Mouse (Mus musculus): Measurements from ENCODE around the gene Gm19426. TPM values are rescaled to one million over a fixed set of nuclear protein-coding genes. Genes with fewer than 3 reads are reported as not detected.

Gene Gm19426
- polyA plus RNA-seq, 1 experiment from 2014 or later: 6.1 TPM

GRCm38 (mm10) chr2:84716423-84717355 is 26.8 kb downstream of the Gm19426 start:
- H3K4me3 ChIP-seq: peak overlapping the region; percentile 96
- H3K9me3 ChIP-seq (replicated peaks): no peaks in the 10 kb centered on the region
- peaks cover 5% of the 10 kb centered on the region; the same call in 1 of the 2 replicates for H3K36me3 ChIP-seq (ENCODE audit: poor library complexity, severe bottlenecking)
- peaks cover 26% of the 10 kb centered on the region for H3K4me1 ChIP-seq
- peak overlapping the region; percentile 96; the same call in 1 of the 2 replicates for H3K27ac ChIP-seq
- no peak for ATAC-seq
- H3K27me3 ChIP-seq: no peaks in the 10 kb centered on the region
- peak overlapping the region; percentile 82 for H3K4me2 ChIP-seq
- peak overlapping the region; percentile 78 for H3K9ac ChIP-seq
- WGBS: 38% methylated on average over 9 of the region's 9 CpGs

GRCm38 (mm10) chr2:84715562-84716361 is 27.7 kb downstream of the Gm19426 start:
- peak overlapping the region; percentile 96 for H3K4me3 ChIP-seq
- peak overlapping the region; percentile 97 for H3K9ac ChIP-seq
- H3K27me3 ChIP-seq: no peaks in the 10 kb centered on the region
- peaks cover 26% of the 10 kb centered on the region for H3K4me1 ChIP-seq
- H3K4me2 ChIP-seq: peak overlapping the region; percentile 82
- H3K9me3 ChIP-seq (replicated peaks): no peaks in the 10 kb centered on the region
- under 1% methylated on average over 33 of the region's 33 CpGs for WGBS
- peak; percentile 95 for ATAC-seq
- H3K36me3 ChIP-seq (ENCODE audit: poor library complexity, severe bottlenecking): peaks cover 3% of the 10 kb centered on the region
- peak overlapping the region; percentile 96 for H3K27ac ChIP-seq

GRCm38 (mm10) chr2:84714811-84715561 is 28.5 kb downstream of the Gm19426 start, which contains the start of gene Zdhhc5:
Gene Zdhhc5, minus strand, starts transcription at chr2:84715180.
- Histone ChIP-seq H3K36me3 (ENCODE audit: poor library complexity, severe bottlenecking) (peaks cover 11% of the 10 kb centered on the region), H3K4me3 (peak within 1 kb of the TSS; percentile 96), H3K9me3 (replicated peaks) (no peaks in the 10 kb centered on the region), H3K4me2 (peak within 1 kb of the TSS; percentile 82), H3K27ac (peak within 1 kb of the TSS; percentile 96), H3K4me1 (peaks cover 29% of the 10 kb centered on the region), H3K27me3 (no peaks in the 10 kb centered on the region), H3K9ac (peak within 1 kb of the TSS; percentile 97)
- ATAC-seq: peak; percentile 97
- under 1% methylated on average over 88 of the region's 107 CpGs for WGBS

GRCm38 (mm10) chr2:84714422-84714810 is 29.0 kb downstream of the Gm19426 start:
- H3K4me3 ChIP-seq: peak overlapping the region; percentile 96
- H3K27me3 ChIP-seq: no peaks in the 10 kb centered on the region
- H3K27ac ChIP-seq: peak overlapping the region; percentile 96
- H3K36me3 ChIP-seq (ENCODE audit: poor library complexity, severe bottlenecking): peaks cover 15% of the 10 kb centered on the region
- H3K9me3 ChIP-seq (replicated peaks): no peaks in the 10 kb centered on the region
- peaks cover 32% of the 10 kb centered on the region for H3K4me1 ChIP-seq
- ATAC-seq: no peak; the same call in 1 of the 2 replicates
- H3K9ac ChIP-seq: peak overlapping the region; percentile 97
- WGBS: 0% methylated on average over 12 of the region's 26 CpGs
- peak overlapping the region; percentile 80 for H3K4me2 ChIP-seq

GRCm38 (mm10) chr2:84711898-84712297 is 31.6 kb downstream of the Gm19426 start:
- Histone ChIP-seq H3K27me3 (no peaks in the 10 kb centered on the region), H3K9me3 (replicated peaks) (no peaks in the 10 kb centered on the region), H3K4me3 (no peak overlapping the region), H3K9ac (no peak overlapping the region), H3K4me1 (peaks cover 57% of the 10 kb centered on the region), H3K27ac (no peak overlapping the region), H3K4me2 (no peak overlapping the region), H3K36me3 (ENCODE audit: poor library complexity, severe bottlenecking) (peaks cover 37% of the 10 kb centered on the region)
- ATAC-seq: no peak
- WGBS: 85% methylated on average over 2 of the region's 2 CpGs

GRCm38 (mm10) chr2:84707523-84707922 is 35.9 kb downstream of the Gm19426 start:
- Histone ChIP-seq H3K4me3 (no peak overlapping the region), H3K27ac (no peak overlapping the region), H3K27me3 (no peaks in the 10 kb centered on the region), H3K9me3 (replicated peaks) (no peaks in the 10 kb centered on the region), H3K4me2 (0 out of 2 replicates have a peak overlapping the region, but pooled peaks have one; percentile 5), H3K36me3 (ENCODE audit: poor library complexity, severe bottlenecking) (peaks cover 56% of the 10 kb centered on the region), H3K9ac (no peak overlapping the region), H3K4me1 (peaks cover 38% of the 10 kb centered on the region)
- 23% methylated on average over 1 of the region's 1 CpGs for WGBS
- no peak for ATAC-seq

- ATAC-seq: no peak
- Histone ChIP-seq H3K4me3 (no peak overlapping the region), H3K4me1 (peaks cover 32% of the 10 kb centered on the region), H3K36me3 (ENCODE audit: poor library complexity, severe bottlenecking) (peaks cover 59% of the 10 kb centered on the region), H3K4me2 (no peak overlapping the region), H3K9ac (no peak overlapping the region), H3K27me3 (no peaks in the 10 kb centered on the region), H3K27ac (no peak overlapping the region), H3K9me3 (replicated peaks) (no peaks in the 10 kb centered on the region)
- WGBS: 97% methylated on average over 1 of the region's 1 CpGs
These were observed 38.2 kb downstream of the Gm19426 start for GRCm38 (mm10) chr2:84705295-84705694.

GRCm38 (mm10) chr2:84704329-84704728 is 39.1 kb downstream of the Gm19426 start:
- Histone ChIP-seq H3K36me3 (ENCODE audit: poor library complexity, severe bottlenecking) (peaks cover 53% of the 10 kb centered on the region), H3K9me3 (replicated peaks) (no peaks in the 10 kb centered on the region), H3K4me1 (peaks cover 25% of the 10 kb centered on the region), H3K27me3 (no peaks in the 10 kb centered on the region), H3K4me2 (no peak overlapping the region), H3K9ac (0 out of 2 replicates have a peak overlapping the region, but pooled peaks have one; percentile 12), H3K4me3 (no peak overlapping the region), H3K27ac (no peak overlapping the region)
- ATAC-seq: no peak
- WGBS: 68% methylated on average over 5 of the region's 5 CpGs

GRCm38 (mm10) chr2:84703497-84703896 is 40.0 kb downstream of the Gm19426 start:
- 89% methylated on average over 1 of the region's 1 CpGs for WGBS
- ATAC-seq: no peak
- no peak overlapping the region for H3K9ac ChIP-seq
- peaks cover 17% of the 10 kb centered on the region for H3K4me1 ChIP-seq
- no peak overlapping the region for H3K27ac ChIP-seq
- no peak overlapping the region for H3K4me3 ChIP-seq
- H3K4me2 ChIP-seq: no peak overlapping the region
- H3K27me3 ChIP-seq: no peaks in the 10 kb centered on the region
- no peaks in the 10 kb centered on the region for H3K9me3 ChIP-seq (replicated peaks)
- H3K36me3 ChIP-seq (ENCODE audit: poor library complexity, severe bottlenecking): peaks cover 49% of the 10 kb centered on the region

GRCm38 (mm10) chr2:84695007-84695695 is 48.3 kb downstream of the Gm19426 start:
- Histone ChIP-seq H3K27me3 (no peaks in the 10 kb centered on the region), H3K9ac (no peak overlapping the region), H3K36me3 (ENCODE audit: poor library complexity, severe bottlenecking) (peaks cover 66% of the 10 kb centered on the region), H3K27ac (no peak overlapping the region), H3K4me2 (no peak overlapping the region), H3K9me3 (replicated peaks) (no peaks in the 10 kb centered on the region), H3K4me3 (no peak overlapping the region), H3K4me1 (no peaks in the 10 kb centered on the region)
- 94% methylated on average over 5 of the region's 5 CpGs for WGBS
- ATAC-seq: no peak; the same call in 1 of the 2 replicates

Measured in forebrain, embryonic 13.5 days (tissue).